Mouse (Mus musculus) MN1 (cell line): ENCODE measurements around the gene Rab31.
"Not testable (repeated sequence)": the region's sequence is repeated elsewhere in the genome, so short reads cannot be mapped to it uniquely, and the experiment has no call there.

Experiments used
- DNase-seq: peaks from one replicate; pipeline ENCODE4 v3.0.0-alpha.2; 2016; ENCODE audit warnings: low spot score

The Rab31 gene

GRCm38 (mm10) chr17:65628823-65629532, 143.6 kb downstream of the Rab31 start:
- DNase-seq, result not testable (repeated sequence)

- DNase-seq, result no peak
Observed at GRCm38 (mm10) chr17:65626301-65626700, 146.3 kb downstream of the Rab31 start.

- DNase-seq, result no peak
Observed at GRCm38 (mm10) chr17:65625563-65625962, 147.0 kb downstream of the Rab31 start.

- no peak for DNase-seq
Observed at GRCm38 (mm10) chr17:65623130-65623529, 149.4 kb downstream of the Rab31 start.

GRCm38 (mm10) chr17:65618431-65618830, 154.1 kb downstream of the Rab31 start:
- DNase-seq, result no peak

- DNase-seq, result no peak
Observed at GRCm38 (mm10) chr17:65615678-65616077, 156.9 kb downstream of the Rab31 start.

- no peak for DNase-seq
Observed at GRCm38 (mm10) chr17:65614431-65614830, 158.1 kb downstream of the Rab31 start.

GRCm38 (mm10) chr17:65613463-65614412, 158.8 kb downstream of the Rab31 start, which contains the start of gene Vapa:
TSS of gene Vapa (minus strand) at chr17:65613555.
- DNase-seq, result peak; percentile 99

- DNase-seq, result no peak
Observed at GRCm38 (mm10) chr17:65613142-65613462, 159.4 kb downstream of the Rab31 start.

- DNase-seq, result peak; percentile 70
Observed at GRCm38 (mm10) chr17:65612391-65613141, 160.0 kb downstream of the Rab31 start.

- DNase-seq, result no peak
Observed at GRCm38 (mm10) chr17:65611721-65612120, 160.8 kb downstream of the Rab31 start.

GRCm38 (mm10) chr17:65608743-65609142, 163.8 kb downstream of the Rab31 start:
- peak; percentile 84 for DNase-seq

GRCm38 (mm10) chr17:65608312-65608687, 164.3 kb downstream of the Rab31 start:
- no peak for DNase-seq

GRCm38 (mm10) chr17:65607574-65608311, 164.8 kb downstream of the Rab31 start:
- DNase-seq, result no peak

- DNase-seq, result no peak
Observed at GRCm38 (mm10) chr17:65606014-65606413, 166.5 kb downstream of the Rab31 start.

GRCm38 (mm10) chr17:65604892-65605291, 167.7 kb downstream of the Rab31 start:
- no peak for DNase-seq

- DNase-seq, result no peak
Observed at GRCm38 (mm10) chr17:65604315-65604714, 168.2 kb downstream of the Rab31 start.
